Mouse (Mus musculus) neural tube, embryonic 15.5 days (tissue): Measurements from ENCODE around the gene Cdc37. TPM values are rescaled to one million over a fixed set of nuclear protein-coding genes. Genes with fewer than 3 reads are reported as not detected.

ENCODE experiments used
- polyA plus RNA-seq: library from polyadenylated mRNA; unstranded; fragments of >200 nt; fragmentation: Nextera tagmentation; extraction: Ambion mirVana; gene quantifications from 2 replicates; pipeline ENCODE4 v1.2.1, GENCODE M21; 2015

Cdc37 gene
- polyA plus RNA-seq, 1 experiment from 2014 or later, result 199 TPM

Other genes starting within 250 kb of the Cdc37 start
- gene Dnmt1, start 190.1 kb downstream of the Cdc37 start, polyA plus RNA-seq, result 51.6 and 60.8 TPM in 2 replicates
- 8.8 and 17.9 TPM in 2 replicates for gene S1pr2, start 173.2 kb downstream of the Cdc37 start, polyA plus RNA-seq
- 114 and 123 TPM in 2 replicates for gene Mrpl4, start 147.2 kb downstream of the Cdc37 start, polyA plus RNA-seq
- gene Icam1, start 134.0 kb downstream of the Cdc37 start, polyA plus RNA-seq, result 4.2 and 16.9 TPM in 2 replicates
- gene Icam4, start 120.6 kb downstream of the Cdc37 start, polyA plus RNA-seq, result 0.54 TPM in 1 of 2 replicates, not detected in the other
- gene Icam5, start 117.9 kb downstream of the Cdc37 start, polyA plus RNA-seq, result 1.8 and 2.0 TPM in 2 replicates
- gene Zglp1, start 82.9 kb downstream of the Cdc37 start, polyA plus RNA-seq, result 1.00 and 1.6 TPM in 2 replicates
- gene Gm49373, start 76.9 kb downstream of the Cdc37 start, polyA plus RNA-seq, result 1.6 and 2.2 TPM in 2 replicates
- 69.8 and 77.7 TPM in 2 replicates for gene Fdx1l, start 76.4 kb downstream of the Cdc37 start, polyA plus RNA-seq
- 1.4 and 2.3 TPM in 2 replicates for gene Gm38431, start 58.0 kb downstream of the Cdc37 start, polyA plus RNA-seq
- 25.6 and 38.0 TPM in 2 replicates for gene Raver1, start 58.0 kb downstream of the Cdc37 start, polyA plus RNA-seq
- gene Tyk2, start 18.7 kb downstream of the Cdc37 start, polyA plus RNA-seq, result 9.9 and 12.4 TPM in 2 replicates
- 37.4 and 42.1 TPM in 2 replicates for gene Pde4a, start 15.7 kb upstream of the Cdc37 start, polyA plus RNA-seq
- 70.1 and 72.0 TPM in 2 replicates for gene Keap1, start 89.4 kb upstream of the Cdc37 start, polyA plus RNA-seq
- gene S1pr5, start 98.5 kb upstream of the Cdc37 start, polyA plus RNA-seq, result 5.8 and 6.7 TPM in 2 replicates
- gene Atg4d, start 115.3 kb upstream of the Cdc37 start, polyA plus RNA-seq, result 50.0 and 52.4 TPM in 2 replicates
- gene Kri1, start 138.0 kb upstream of the Cdc37 start, polyA plus RNA-seq, result 15.2 and 18.7 TPM in 2 replicates
- 120 and 129 TPM in 2 replicates for gene Cdkn2d, start 141.4 kb upstream of the Cdc37 start, polyA plus RNA-seq
- gene Ap1m2, start 162.4 kb upstream of the Cdc37 start, polyA plus RNA-seq, result 2.5 and 12.1 TPM in 2 replicates
- gene Slc44a2, start 170.7 kb upstream of the Cdc37 start, polyA plus RNA-seq, result 68.4 and 79.7 TPM in 2 replicates
- gene Ilf3, start 217.9 kb upstream of the Cdc37 start, polyA plus RNA-seq, result 189 and 205 TPM in 2 replicates